ENCODE assay signal across 13 mouse cellular contexts in genomic region chr13:72210474-72211309, GRCm38 (mm10).
DNase-seq lines count a peak whose midpoint lies in the region; ATAC-seq and TF ChIP-seq lines count a peak whose summit lies in the region.
"Had no signal": no experiment of that assay in that cellular context is flagged by ENCODE, and none has a peak within 500 bp of the region (broad histone marks: within the 10 kb centered on the region; RNA-seq: fewer than 3 reads in every experiment).

No protein-coding gene starts in this region.

- 36% methylated on average over 7 of the region's 7 CpGs for WGBS in kidney, embryonic 14.5 days
- 27% methylated on average over 7 of the region's 7 CpGs for WGBS in neural tube, embryonic 12.5 days

- H3K4me3 ChIP-seq in kidney, embryonic 14.5 days (ENCODE audit: low read length), result no peak overlapping the region
- H3K4me3 ChIP-seq in neural tube, embryonic 12.5 days, result no peak overlapping the region
- H3K4me3 ChIP-seq: limb, embryonic 13.5 days had no signal

- in situ Hi-C loops in Patski (cut with MboI; ENCODE audit: low pct_unique_long_range_greater_than_20kb), result loop anchor here (25.0 kb wide), 1 partner anchor 948 kb away; no protein-coding TSS in a partner anchor

- H3K4me2 ChIP-seq in kidney, embryonic 14.5 days (replicated peaks; ENCODE audit: low read depth, low read length), result no peak overlapping the region
- H3K4me2 ChIP-seq in neural tube, embryonic 12.5 days (replicated peaks), result 0 out of 2 replicates have a peak overlapping the region, but pooled peaks have one; percentile 5
- H3K4me2 ChIP-seq: limb, embryonic 13.5 days; midbrain, embryonic 11.5 days had no signal

- H3K9ac ChIP-seq in kidney, embryonic 14.5 days (ENCODE audit: low read depth, low read length), result no peak overlapping the region
- H3K9ac ChIP-seq in neural tube, embryonic 12.5 days, result no peak overlapping the region
- H3K9ac ChIP-seq: limb, embryonic 13.5 days had no signal

- POLR2A ChIA-PET in Patski (lab: Charles Lee), result interaction anchor here (1.0 to 1.5 kb wide), 2 partner anchors 12 to 419 kb away, joined by 4 read pairs; no protein-coding TSS in a partner anchor

- no peaks in the 10 kb centered on the region for H3K36me3 ChIP-seq in kidney, embryonic 14.5 days (ENCODE audit: control insufficient read depth, insufficient read depth, low read length)
- no peaks in the 10 kb centered on the region for H3K36me3 ChIP-seq in neural tube, embryonic 12.5 days
- H3K36me3 ChIP-seq: limb, embryonic 13.5 days had no signal

- CTCF ChIA-PET in Patski (lab: Charles Lee), result interaction anchor here (1.0 to 3.8 kb wide), 4 partner anchors 10 to 13 kb away, joined by 3 to 20 read pairs (median 4); no protein-coding TSS in a partner anchor

- no peaks in the 10 kb centered on the region for H3K9me3 ChIP-seq in kidney, embryonic 14.5 days (ENCODE audit: control insufficient read depth, low read length)
- H3K9me3 ChIP-seq in neural tube, embryonic 12.5 days, result no peaks in the 10 kb centered on the region
- H3K9me3 ChIP-seq: limb, embryonic 13.5 days had no signal

- no peaks in the 10 kb centered on the region for H3K27me3 ChIP-seq in Patski
- no peaks in the 10 kb centered on the region for H3K27me3 ChIP-seq in kidney, embryonic 14.5 days (ENCODE audit: control insufficient read depth, insufficient read depth, low read length)
- peaks cover 61% of the 10 kb centered on the region for H3K27me3 ChIP-seq in neural tube, embryonic 12.5 days (replicated peaks)

- DNase-seq in Patski (ENCODE audit: low read depth, low spot score), result no peak
- DNase-seq in brain, adult 2 months (ENCODE audit: low read depth, low spot score), result peak; percentile 33
- no peak for DNase-seq in gastrocnemius, postnatal 25 days
- no peak for DNase-seq in B cell, adult 2 months
- no peak for DNase-seq in heart, postnatal 10 days
- DNase-seq: cerebellum, postnatal 36 days; gastrocnemius, postnatal 36 days; lung, adult 2 months; thymus, postnatal 36 days had no signal

- 0 out of 2 replicates have a peak, but pooled peaks cover 6% of the 10 kb centered on the region for H3K4me1 ChIP-seq in kidney, embryonic 14.5 days (ENCODE audit: control insufficient read depth, insufficient read depth, low read length)
- H3K4me1 ChIP-seq in neural tube, embryonic 12.5 days, result peaks cover 14% of the 10 kb centered on the region

- ATAC-seq in Patski, result peak; percentile 59
- peak; percentile 74 for ATAC-seq in kidney, embryonic 14.5 days (ENCODE audit: low FRiP score, low TSS enrichment)
- ATAC-seq in neural tube, embryonic 12.5 days (ENCODE audit: low FRiP score, low read depth), result peak; percentile 46

- TF ChIP-seq CTCF in Patski (IDR thresholded peaks at IDR 0.05), result no peak

- no peak overlapping the region for H3K27ac ChIP-seq in kidney, embryonic 14.5 days (ENCODE audit: low read depth, low read length)
- no peak overlapping the region for H3K27ac ChIP-seq in neural tube, embryonic 12.5 days
- H3K27ac ChIP-seq: limb, embryonic 13.5 days had no signal

- intact Hi-C loops in heart, postnatal 10 days (cut with DNase I), result no loop called here
